Mouse (Mus musculus): Measurements from ENCODE around the gene Emc8.

The Emc8 gene

GRCm38 (mm10) chr8:120685591-120685990 is 17.2 kb upstream of the Emc8 start:
- in situ Hi-C loops (cut with MboI; ENCODE audit: low sequenced_read_pairs): no loop called here

DNA sequence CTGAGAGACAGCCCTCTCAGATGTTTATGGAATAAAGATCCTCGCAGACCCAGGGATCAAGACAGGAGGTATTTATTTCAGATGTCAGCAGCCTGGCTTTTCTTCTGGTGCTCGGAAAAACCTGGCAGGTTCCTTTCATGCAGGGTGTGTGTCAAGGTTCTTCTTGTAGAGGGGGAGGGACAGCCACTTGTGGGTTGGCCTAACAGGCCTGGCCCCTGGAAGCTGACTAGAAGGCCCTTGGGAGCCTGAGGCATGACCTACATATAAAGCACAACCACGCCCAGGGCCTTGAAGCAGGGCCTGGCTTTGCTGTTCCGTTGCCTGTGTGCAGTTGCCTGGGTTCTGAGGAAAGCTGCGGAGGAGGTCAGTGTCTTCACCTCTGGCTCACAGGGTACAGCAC is 16.7 kb upstream of the Emc8 start:
- in situ Hi-C loops (cut with MboI; ENCODE audit: low sequenced_read_pairs): no loop called here

- in situ Hi-C loops (cut with MboI; ENCODE audit: low sequenced_read_pairs): loop anchor here (5.0 kb wide), 1 partner anchor 113 kb away; no protein-coding TSS in a partner anchor
These were observed 15.7 kb upstream of the Emc8 start for GRCm38 (mm10) chr8:120684082-120684481.

DNA sequence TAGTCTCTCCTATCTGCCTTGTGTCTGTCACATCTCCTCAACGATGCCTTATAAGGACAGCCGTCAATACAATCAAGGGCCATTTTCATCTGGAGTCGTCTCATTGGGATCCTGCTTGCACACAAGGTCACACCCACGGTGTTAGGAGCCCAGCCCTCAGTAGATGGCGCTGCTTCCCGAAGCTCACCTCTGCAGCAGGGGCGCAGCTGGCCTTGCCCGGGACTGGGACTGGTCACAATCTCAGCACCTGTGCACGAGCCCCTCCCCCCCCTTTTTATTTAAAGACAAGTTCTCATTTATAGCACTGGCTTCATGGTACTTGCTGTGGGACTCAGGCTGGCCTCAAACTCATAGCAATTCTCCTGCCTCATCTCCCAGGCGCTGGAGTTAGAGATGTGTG is 15.2 kb upstream of the Emc8 start:
- in situ Hi-C loops (cut with MboI; ENCODE audit: low sequenced_read_pairs): loop anchor here (5.0 kb wide), 1 partner anchor 114 kb away; no protein-coding TSS in a partner anchor

- in situ Hi-C loops (cut with MboI; ENCODE audit: low sequenced_read_pairs): loop anchor here (5.0 kb wide), 1 partner anchor 116 kb away; no protein-coding TSS in a partner anchor
These were observed 12.7 kb upstream of the Emc8 start for GRCm38 (mm10) chr8:120681113-120681512.

GRCm38 (mm10) chr8:120680405-120680804 is 12.0 kb upstream of the Emc8 start:
- in situ Hi-C loops (cut with MboI; ENCODE audit: low sequenced_read_pairs): loop anchor here (5.0 kb wide), 1 partner anchor 117 kb away; no protein-coding TSS in a partner anchor

GRCm38 (mm10) chr8:120679629-120680387 is 11.4 kb upstream of the Emc8 start:
- in situ Hi-C loops (cut with MboI; ENCODE audit: low sequenced_read_pairs): loop anchor here (5.0 to 10.0 kb wide), 2 partner anchors 117 to 405 kb away; partner anchors contain the start of gene Foxf1

- in situ Hi-C loops (cut with MboI; ENCODE audit: low sequenced_read_pairs): loop anchor here (10.0 kb wide), 1 partner anchor 406 kb away; the partner anchor contains the start of gene Foxf1
These were observed 10.1 kb upstream of the Emc8 start for GRCm38 (mm10) chr8:120678447-120678846.

- in situ Hi-C loops (cut with MboI; ENCODE audit: low sequenced_read_pairs): loop anchor here (10.0 kb wide), 1 partner anchor 409 kb away; the partner anchor contains the start of gene Foxf1
These were observed 7.3 kb upstream of the Emc8 start for GRCm38 (mm10) chr8:120675718-120676117.

DNA sequence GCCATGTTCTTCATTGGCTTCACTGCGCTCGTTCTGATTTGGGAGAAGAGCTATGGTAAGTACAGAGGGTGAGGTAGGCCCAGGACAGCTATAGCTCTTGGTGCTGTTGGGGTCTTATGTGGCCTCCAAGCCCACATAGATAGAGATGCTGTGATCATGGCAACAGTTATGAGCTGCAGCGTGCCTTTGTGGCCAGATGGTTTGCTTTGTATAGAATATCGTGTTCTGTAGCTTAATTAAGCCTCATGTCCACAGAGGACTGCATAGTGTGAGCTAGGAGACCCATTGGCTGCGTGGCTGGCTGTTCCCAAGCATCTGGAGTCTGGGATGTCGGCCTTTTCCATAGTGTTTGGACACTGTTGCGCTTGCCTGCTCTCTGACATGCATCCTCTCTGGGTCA is 4.9 kb upstream of the Emc8 start:
- in situ Hi-C loops (cut with MboI; ENCODE audit: low sequenced_read_pairs): loop anchor here (10.0 kb wide), 1 partner anchor 412 kb away; the partner anchor contains the start of gene Foxf1

- in situ Hi-C loops (cut with MboI; ENCODE audit: low sequenced_read_pairs): loop anchor here (10.0 kb wide), 1 partner anchor 412 kb away; the partner anchor contains the start of gene Foxf1
These were observed 4.4 kb upstream of the Emc8 start for GRCm38 (mm10) chr8:120672626-120673229.

DNA sequence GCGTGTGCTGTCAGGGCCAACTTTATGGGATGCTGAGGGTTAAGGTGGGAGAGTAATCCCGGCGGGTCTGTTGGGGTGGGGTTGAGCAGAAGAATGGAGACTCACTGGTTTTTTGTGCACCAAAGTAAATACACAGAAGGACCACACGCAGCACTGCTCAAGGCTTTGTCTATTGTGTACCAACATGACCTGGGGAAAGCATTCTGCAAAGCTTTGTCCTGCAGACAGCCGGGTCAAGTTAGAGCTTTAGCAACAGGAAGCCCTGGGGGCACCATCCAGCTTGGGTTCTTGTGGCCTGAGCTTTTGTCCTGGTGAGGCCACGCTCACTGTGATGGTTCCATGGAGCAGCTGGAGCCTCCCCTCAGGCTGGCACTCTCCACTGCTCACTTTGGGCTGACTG is 3.4 kb upstream of the Emc8 start:
- in situ Hi-C loops (cut with MboI; ENCODE audit: low sequenced_read_pairs): loop anchor here (10.0 kb wide), 1 partner anchor 413 kb away; the partner anchor contains the start of gene Foxf1

DNA sequence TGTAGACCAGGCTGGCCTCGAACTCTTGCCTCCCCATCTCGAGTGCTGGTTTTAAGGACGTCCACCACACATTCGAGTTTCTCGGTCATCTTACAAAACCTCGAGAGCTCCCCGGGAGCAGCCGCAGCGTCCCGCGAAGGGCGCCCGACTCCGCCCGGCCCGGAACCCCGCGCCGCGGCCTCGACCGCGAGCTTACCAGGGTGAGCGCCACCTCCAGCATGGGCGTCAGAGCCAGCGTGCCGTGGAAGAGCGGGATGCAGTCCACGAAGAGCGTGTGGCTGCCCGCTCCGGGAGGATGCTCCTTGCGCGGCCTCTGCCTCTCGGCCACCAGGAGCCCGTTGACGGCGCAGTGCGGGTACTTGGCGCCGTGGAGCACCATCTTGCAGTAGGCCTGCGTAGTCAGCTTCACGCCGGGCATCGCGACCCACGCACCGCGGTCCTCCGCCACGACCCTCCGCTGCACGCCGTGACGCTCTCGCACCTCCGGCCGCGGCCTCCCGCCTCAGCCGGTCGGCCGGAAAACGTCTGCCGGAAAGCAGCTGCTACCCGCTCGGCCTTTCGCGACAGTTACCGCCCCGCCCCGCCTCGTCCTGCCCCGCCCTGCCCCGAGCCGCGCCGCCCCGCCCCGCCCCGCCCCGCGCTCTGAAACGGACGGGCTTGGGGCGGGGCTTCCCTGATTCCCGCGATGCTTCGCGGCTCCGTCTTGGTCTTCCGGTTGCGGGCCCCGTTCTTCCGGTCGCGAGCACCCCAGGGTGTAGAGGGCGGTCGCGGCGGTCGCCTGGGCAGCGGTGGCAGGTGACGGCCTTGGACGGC is 606 bp downstream of the Emc8 start, which contains the start of the genes Gm27021 and Cox4i1:
TSS of gene Gm27021 (minus strand) at position 519 of the 813 bp plus-strand sequence.
TSS of gene Cox4i1 (plus strand) at position 662 of the 813 bp plus-strand sequence.
- in situ Hi-C loops (cut with MboI; ENCODE audit: low sequenced_read_pairs): no loop called here

GRCm38 (mm10) chr8:120666807-120667470 is 1.4 kb downstream of the Emc8 start:
- in situ Hi-C loops (cut with MboI; ENCODE audit: low sequenced_read_pairs): no loop called here

- in situ Hi-C loops (cut with MboI; ENCODE audit: low sequenced_read_pairs): no loop called here
These were observed 2.5 kb downstream of the Emc8 start for GRCm38 (mm10) chr8:120665726-120666455.

DNA sequence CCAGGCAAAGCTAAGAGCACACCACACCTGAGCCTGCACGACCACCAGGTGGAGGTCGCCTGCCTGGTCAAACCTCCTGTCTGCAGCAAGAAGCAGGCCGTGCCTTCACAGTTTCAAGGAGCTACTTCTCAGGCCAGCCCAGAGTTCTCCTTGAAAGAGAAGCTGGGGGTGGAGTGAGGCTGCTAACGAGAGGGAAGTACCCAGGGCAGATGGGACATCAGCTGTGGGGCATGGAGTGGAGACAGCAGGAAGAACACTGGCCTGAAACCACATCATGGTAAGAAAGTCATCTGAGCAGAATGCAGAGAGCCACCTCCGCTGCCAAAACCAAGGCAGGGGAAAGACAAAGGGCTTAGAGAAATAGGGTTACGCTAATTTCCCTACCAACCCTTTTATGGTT is 3.8 kb downstream of the Emc8 start:
- in situ Hi-C loops (cut with MboI; ENCODE audit: low sequenced_read_pairs): no loop called here

- in situ Hi-C loops (cut with MboI; ENCODE audit: low sequenced_read_pairs): no loop called here
These were observed 11.0 kb downstream of the Emc8 start for GRCm38 (mm10) chr8:120657415-120657814.

- in situ Hi-C loops (cut with MboI; ENCODE audit: low sequenced_read_pairs): no loop called here
These were observed 11.9 kb downstream of the Emc8 start for GRCm38 (mm10) chr8:120656322-120657052.

GRCm38 (mm10) chr8:120647532-120647931 is 20.8 kb downstream of the Emc8 start, which contains the start of gene 1190005I06Rik:
1190005I06Rik (minus strand) TSS chr8:120647632.
- in situ Hi-C loops (cut with MboI; ENCODE audit: low sequenced_read_pairs): no loop called here
